Mouse (Mus musculus) liver, embryonic 16.5 days (tissue): Measurements from ENCODE around the gene Sar1b. TPM values are rescaled to one million over a fixed set of nuclear protein-coding genes. Genes with fewer than 3 reads are reported as not detected.

Source experiments
- ATAC-seq: fragments of 200-750 bp; cut with Nextera tagmentation; 2 replicates; pipeline ENCODE4 v1.8.0; 2017; ENCODE audit warnings: low read depth, mild to moderate bottlenecking, moderate number of reproducible peaks, moderate library complexity
- H3K27ac ChIP-seq: fragments of 300-500 bp; sonication (generic); 2 replicates; pipeline ENCODE4 v1.5.1; 2014; ENCODE audit warnings: mild to moderate bottlenecking, low read length
- H3K27me3 ChIP-seq: fragments of 300-500 bp; sonication (generic); 2 replicates; pipeline ENCODE4 v1.6.1; 2014; ENCODE audit warnings: low read depth, low read length, mixed read lengths; ENCODE audit not compliant: control insufficient read depth, insufficient read depth
- H3K36me3 ChIP-seq: fragments of 300-500 bp; sonication (generic); 2 replicates; pipeline ENCODE4 v1.6.1; 2014; ENCODE audit warnings: mild to moderate bottlenecking; ENCODE audit not compliant: control insufficient read depth, insufficient read depth
- H3K4me1 ChIP-seq: fragments of 300-500 bp; sonication (generic); 2 replicates; pipeline ENCODE4 v1.6.1; 2014; ENCODE audit warnings: low read depth, low read length, mixed read lengths; ENCODE audit not compliant: control insufficient read depth
- H3K4me2 ChIP-seq: fragments of 300-500 bp; sonication (generic); 2 replicates; pipeline ENCODE4 v1.6.1; 2014; ENCODE audit warnings: low read depth, low read length, mixed read lengths
- H3K4me3 ChIP-seq: fragments of 300-500 bp; sonication (generic); 2 replicates; pipeline ENCODE4 v1.5.1; 2014; ENCODE audit warnings: low read depth, mild to moderate bottlenecking, low read length
- H3K9ac ChIP-seq: fragments of 300-500 bp; sonication (generic); 2 replicates; pipeline ENCODE4 v1.6.1; 2014; ENCODE audit warnings: low read depth, low read length
- H3K9me3 ChIP-seq: fragments of 300-500 bp; sonication (generic); replicated peaks from 2 replicates; pipeline ENCODE4 v1.6.1; 2016; ENCODE audit warnings: low read length; ENCODE audit not compliant: control insufficient read depth
- WGBS: fragments of 180-500 bp; shearing (Covaris S2); extraction: QIAGEN DNeasy Blood & Tissue Kit; methylation state at CpG from one replicate; pipeline ENCODE4 v1.1.7; 2014; ENCODE audit not compliant: insufficient replicate concordance; 5-methylcytosine and 5-hydroxymethylcytosine counted together
- polyA plus RNA-seq: library from polyadenylated mRNA; unstranded; fragments of >200 nt; fragmentation: Nextera tagmentation; extraction: Ambion mirVana; gene quantifications from 2 replicates; pipeline ENCODE4 v1.2.1, GENCODE M21; 2015

The Sar1b gene
- polyA plus RNA-seq, 1 experiment from 2014 or later, result 73.4 TPM

- Histone ChIP-seq H3K27ac (no peak overlapping the region), H3K9me3 (no peaks in the 10 kb centered on the region), H3K4me3 (no peak overlapping the region), H3K9ac (no peak overlapping the region), H3K27me3 (no peaks in the 10 kb centered on the region), H3K4me2 (no peak overlapping the region), H3K36me3 (no peaks in the 10 kb centered on the region), H3K4me1 (peaks cover 11% of the 10 kb centered on the region)
- peak; percentile 37; the same call in 1 of the 2 replicates for ATAC-seq
- 21% methylated on average over 6 of the region's 6 CpGs for WGBS
Measured at GRCm38 (mm10) chr11:51817756-51818155, 54.3 kb downstream of the Sar1b start.

- H3K9ac ChIP-seq, result no peak overlapping the region
- no peaks in the 10 kb centered on the region for H3K27me3 ChIP-seq
- WGBS, result 75% methylated on average over 4 of the region's 4 CpGs
- no peaks in the 10 kb centered on the region for H3K36me3 ChIP-seq
- peaks cover 22% of the 10 kb centered on the region for H3K4me1 ChIP-seq
- H3K4me2 ChIP-seq, result no peak overlapping the region
- no peaks in the 10 kb centered on the region for H3K9me3 ChIP-seq
- H3K4me3 ChIP-seq, result no peak overlapping the region
- no peak overlapping the region for H3K27ac ChIP-seq
- ATAC-seq, result no peak
Measured at GRCm38 (mm10) chr11:51818837-51819236, 55.4 kb downstream of the Sar1b start.

- Histone ChIP-seq H3K9me3 (no peaks in the 10 kb centered on the region), H3K9ac (no peak overlapping the region), H3K27ac (no peak overlapping the region), H3K4me1 (peaks cover 24% of the 10 kb centered on the region), H3K27me3 (no peaks in the 10 kb centered on the region), H3K36me3 (no peaks in the 10 kb centered on the region), H3K4me3 (no peak overlapping the region), H3K4me2 (no peak overlapping the region)
- WGBS, result 67% methylated on average over 3 of the region's 3 CpGs
- no peak for ATAC-seq
Measured at GRCm38 (mm10) chr11:51819964-51820363, 56.5 kb downstream of the Sar1b start.

- H3K4me1 ChIP-seq, result peaks cover 24% of the 10 kb centered on the region
- H3K27ac ChIP-seq, result 0 out of 2 replicates have a peak overlapping the region, but pooled peaks have one; percentile 8
- WGBS, result 27% methylated on average over 11 of the region's 11 CpGs
- no peaks in the 10 kb centered on the region for H3K36me3 ChIP-seq
- H3K27me3 ChIP-seq, result no peaks in the 10 kb centered on the region
- ATAC-seq, result no peak
- no peak overlapping the region for H3K4me2 ChIP-seq
- no peak overlapping the region for H3K9ac ChIP-seq
- no peaks in the 10 kb centered on the region for H3K9me3 ChIP-seq
- no peak overlapping the region for H3K4me3 ChIP-seq
Measured at GRCm38 (mm10) chr11:51820861-51821260, 57.4 kb downstream of the Sar1b start.

- Histone ChIP-seq H3K4me3 (no peak overlapping the region), H3K9me3 (no peaks in the 10 kb centered on the region), H3K27me3 (no peaks in the 10 kb centered on the region), H3K9ac (no peak overlapping the region), H3K4me2 (no peak overlapping the region), H3K4me1 (peaks cover 24% of the 10 kb centered on the region), H3K27ac (no peak overlapping the region), H3K36me3 (no peaks in the 10 kb centered on the region)
- peak; percentile 60; the same call in 1 of the 2 replicates for ATAC-seq
- WGBS, result 40% methylated on average over 4 of the region's 4 CpGs
Measured at GRCm38 (mm10) chr11:51822736-51823135, 59.2 kb downstream of the Sar1b start.

- Histone ChIP-seq H3K4me1 (peaks cover 24% of the 10 kb centered on the region), H3K27ac (no peak overlapping the region), H3K4me3 (no peak overlapping the region), H3K9ac (no peak overlapping the region), H3K9me3 (no peaks in the 10 kb centered on the region), H3K4me2 (no peak overlapping the region), H3K36me3 (no peaks in the 10 kb centered on the region), H3K27me3 (no peaks in the 10 kb centered on the region)
- ATAC-seq, result no peak
- 86% methylated on average over 11 of the region's 11 CpGs for WGBS
Measured at GRCm38 (mm10) chr11:51823271-51823670, 59.8 kb downstream of the Sar1b start.

GRCm38 (mm10) chr11:51823963-51824753 is 60.7 kb downstream of the Sar1b start:
- WGBS, result 77% methylated on average over 3 of the region's 3 CpGs
- Histone ChIP-seq H3K36me3 (no peaks in the 10 kb centered on the region), H3K4me2 (no peak overlapping the region), H3K27ac (no peak overlapping the region), H3K4me1 (peaks cover 24% of the 10 kb centered on the region), H3K9me3 (no peaks in the 10 kb centered on the region), H3K4me3 (no peak overlapping the region), H3K27me3 (no peaks in the 10 kb centered on the region), H3K9ac (no peak overlapping the region)
- no peak for ATAC-seq

GRCm38 (mm10) chr11:51824867-51825424 is 61.5 kb downstream of the Sar1b start:
- peaks cover 24% of the 10 kb centered on the region for H3K4me1 ChIP-seq
- H3K4me2 ChIP-seq, result no peak overlapping the region
- WGBS, result 87% methylated on average over 19 of the region's 19 CpGs
- no peaks in the 10 kb centered on the region for H3K36me3 ChIP-seq
- no peaks in the 10 kb centered on the region for H3K9me3 ChIP-seq
- no peak overlapping the region for H3K9ac ChIP-seq
- no peak overlapping the region for H3K27ac ChIP-seq
- no peak for ATAC-seq
- no peaks in the 10 kb centered on the region for H3K27me3 ChIP-seq
- no peak overlapping the region for H3K4me3 ChIP-seq
